Mouse (Mus musculus): ENCODE results near the gene Prkcb. TPM values are rescaled to one million over a fixed set of nuclear protein-coding genes. Genes with fewer than 3 reads are reported as not detected.

Prkcb gene
- polyA plus RNA-seq, 1 experiment from 2014 or later = 111 TPM

DNA sequence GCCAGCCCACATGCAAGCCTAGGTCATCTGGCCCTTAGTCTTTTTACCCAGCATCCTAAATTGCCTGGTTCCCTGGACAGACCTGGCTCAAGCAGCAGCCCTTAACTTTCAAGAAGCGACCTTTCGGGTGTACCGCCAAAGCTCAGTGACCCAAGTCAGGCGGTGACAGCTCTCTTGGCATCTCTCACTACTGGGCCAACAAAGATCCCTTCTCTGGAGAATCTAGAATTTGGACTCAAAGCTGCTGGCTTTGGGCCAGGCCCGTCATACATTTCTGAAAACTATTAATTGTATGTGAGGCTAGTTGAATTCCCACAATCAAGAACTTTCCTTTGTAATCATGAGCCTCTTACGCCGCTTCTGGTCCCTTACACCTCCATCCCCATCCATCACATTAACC is 147.0 kb downstream of the Prkcb start:
- no peak for DNase-seq
- Histone ChIP-seq H3K9ac (replicated peaks; ENCODE audit: low read length) (no peak overlapping the region), H3K4me3 (replicated peaks; ENCODE audit: low read depth, low read length) (no peak overlapping the region), H3K4me1 (ENCODE audit: control insufficient read depth, insufficient read depth, low read length) (no peaks in the 10 kb centered on the region), H3K27ac (replicated peaks; ENCODE audit: low read depth, low read length) (no peak overlapping the region), H3K36me3 (ENCODE audit: control insufficient read depth, insufficient read depth, low read length) (no peaks in the 10 kb centered on the region), H3K9me3 (ENCODE audit: control insufficient read depth, low read length) (no peaks in the 10 kb centered on the region), H3K27me3 (ENCODE audit: control insufficient read depth, insufficient read depth, low read length) (no peaks in the 10 kb centered on the region), H3K4me2 (ENCODE audit: low read length) (no peak overlapping the region)
- WGBS = 95% methylated on average over 7 of the region's 7 CpGs
- ATAC-seq (ENCODE audit: low FRiP score, low TSS enrichment) = no peak

DNA sequence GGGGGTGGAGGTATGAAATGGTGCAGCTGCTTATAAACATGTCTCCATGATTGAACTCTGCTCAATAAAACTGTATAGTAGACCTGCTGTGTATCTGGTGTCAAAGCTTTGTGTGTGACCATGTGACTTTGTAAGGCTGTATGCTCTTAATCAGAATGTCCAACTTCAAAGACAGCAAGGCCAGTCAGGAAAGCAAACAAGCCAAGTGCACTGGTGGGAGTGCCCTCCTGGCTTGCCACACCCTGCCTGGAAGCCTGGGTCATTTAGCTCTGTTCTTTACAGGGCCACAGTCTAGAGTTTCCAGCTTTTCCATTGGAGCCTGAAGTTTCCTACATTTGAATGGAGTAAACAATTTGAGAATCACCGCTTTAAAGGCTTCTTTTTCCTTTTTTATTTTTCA is 148.8 kb downstream of the Prkcb start:
- DNase-seq (no peak), ATAC-seq (ENCODE audit: low FRiP score, low TSS enrichment) (no peak)
- no peaks in the 10 kb centered on the region for H3K27me3 ChIP-seq (ENCODE audit: control insufficient read depth, insufficient read depth, low read length)
- WGBS = 92% methylated on average over 1 of the region's 1 CpGs
- H3K4me3 ChIP-seq (replicated peaks; ENCODE audit: low read depth, low read length) = no peak overlapping the region
- H3K4me2 ChIP-seq (ENCODE audit: low read length) = no peak overlapping the region
- H3K36me3 ChIP-seq (ENCODE audit: control insufficient read depth, insufficient read depth, low read length) = no peaks in the 10 kb centered on the region
- H3K4me1 ChIP-seq (ENCODE audit: control insufficient read depth, insufficient read depth, low read length) = no peaks in the 10 kb centered on the region
- H3K9ac ChIP-seq (replicated peaks; ENCODE audit: low read length) = no peak overlapping the region
- H3K27ac ChIP-seq (replicated peaks; ENCODE audit: low read depth, low read length) = no peak overlapping the region
- no peaks in the 10 kb centered on the region for H3K9me3 ChIP-seq (ENCODE audit: control insufficient read depth, low read length)

DNA sequence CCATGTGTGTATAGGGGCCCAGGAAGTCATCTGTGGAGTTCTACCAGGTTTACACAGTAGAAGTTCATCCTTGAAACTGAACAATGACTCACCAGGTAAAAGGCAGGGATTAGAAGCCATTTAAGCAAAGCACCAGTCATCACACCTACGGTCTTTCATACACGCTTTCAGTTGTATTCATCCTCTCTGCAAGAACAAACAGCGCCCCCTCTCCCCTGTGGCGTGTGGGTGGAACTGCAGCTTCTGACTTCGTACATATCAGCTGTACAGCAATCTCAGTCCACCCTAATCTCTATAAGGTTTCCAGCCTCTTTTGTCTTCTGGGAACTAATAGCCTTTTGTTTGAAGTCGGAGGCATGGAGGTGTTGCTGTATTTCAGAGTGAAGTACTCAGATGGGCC is 156.5 kb downstream of the Prkcb start:
- no peak overlapping the region for H3K4me2 ChIP-seq (ENCODE audit: low read length)
- H3K36me3 ChIP-seq (ENCODE audit: control insufficient read depth, insufficient read depth, low read length) = no peaks in the 10 kb centered on the region
- no peaks in the 10 kb centered on the region for H3K27me3 ChIP-seq (ENCODE audit: control insufficient read depth, insufficient read depth, low read length)
- H3K9ac ChIP-seq (replicated peaks; ENCODE audit: low read length) = no peak overlapping the region
- H3K9me3 ChIP-seq (ENCODE audit: control insufficient read depth, low read length) = no peaks in the 10 kb centered on the region
- DNase-seq (peak; percentile 61), ATAC-seq (ENCODE audit: low FRiP score, low TSS enrichment) (no peak)
- H3K27ac ChIP-seq (replicated peaks; ENCODE audit: low read depth, low read length) = no peak overlapping the region
- H3K4me1 ChIP-seq (ENCODE audit: control insufficient read depth, insufficient read depth, low read length) = no peaks in the 10 kb centered on the region
- H3K4me3 ChIP-seq (replicated peaks; ENCODE audit: low read depth, low read length) = no peak overlapping the region
- 64% methylated on average over 6 of the region's 6 CpGs for WGBS

DNA sequence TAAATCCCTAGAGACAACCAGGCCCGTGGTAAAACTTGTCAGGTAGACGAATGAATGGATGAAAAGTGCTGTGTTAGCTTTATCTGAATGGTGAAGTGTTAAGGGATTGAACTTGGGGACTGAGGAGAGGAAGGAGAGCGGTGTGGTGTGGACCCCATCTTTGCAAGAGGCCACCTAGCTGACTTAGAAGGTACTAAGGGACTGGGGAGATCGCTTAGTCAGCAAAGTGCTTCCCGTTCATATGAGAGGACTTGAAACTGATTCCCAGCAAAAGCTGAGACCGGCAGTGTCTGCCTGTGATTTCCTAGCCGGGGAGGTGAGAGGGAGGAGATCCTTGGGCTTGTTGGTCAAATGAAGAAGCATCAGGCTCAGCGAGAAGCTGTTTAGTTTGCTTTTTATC is 164.1 kb downstream of the Prkcb start:
- Histone ChIP-seq H3K9me3 (ENCODE audit: control insufficient read depth, low read length) (no peaks in the 10 kb centered on the region), H3K27ac (replicated peaks; ENCODE audit: low read depth, low read length) (no peak overlapping the region), H3K9ac (replicated peaks; ENCODE audit: low read length) (no peak overlapping the region), H3K4me3 (replicated peaks; ENCODE audit: low read depth, low read length) (no peak overlapping the region), H3K36me3 (ENCODE audit: control insufficient read depth, insufficient read depth, low read length) (no peaks in the 10 kb centered on the region), H3K4me2 (ENCODE audit: low read length) (no peak overlapping the region), H3K4me1 (ENCODE audit: control insufficient read depth, insufficient read depth, low read length) (no peaks in the 10 kb centered on the region), H3K27me3 (ENCODE audit: control insufficient read depth, insufficient read depth, low read length) (no peaks in the 10 kb centered on the region)
- DNase-seq = no peak
- no peak for ATAC-seq (ENCODE audit: low FRiP score, low TSS enrichment)
- WGBS = 78% methylated on average over 8 of the region's 8 CpGs

DNA sequence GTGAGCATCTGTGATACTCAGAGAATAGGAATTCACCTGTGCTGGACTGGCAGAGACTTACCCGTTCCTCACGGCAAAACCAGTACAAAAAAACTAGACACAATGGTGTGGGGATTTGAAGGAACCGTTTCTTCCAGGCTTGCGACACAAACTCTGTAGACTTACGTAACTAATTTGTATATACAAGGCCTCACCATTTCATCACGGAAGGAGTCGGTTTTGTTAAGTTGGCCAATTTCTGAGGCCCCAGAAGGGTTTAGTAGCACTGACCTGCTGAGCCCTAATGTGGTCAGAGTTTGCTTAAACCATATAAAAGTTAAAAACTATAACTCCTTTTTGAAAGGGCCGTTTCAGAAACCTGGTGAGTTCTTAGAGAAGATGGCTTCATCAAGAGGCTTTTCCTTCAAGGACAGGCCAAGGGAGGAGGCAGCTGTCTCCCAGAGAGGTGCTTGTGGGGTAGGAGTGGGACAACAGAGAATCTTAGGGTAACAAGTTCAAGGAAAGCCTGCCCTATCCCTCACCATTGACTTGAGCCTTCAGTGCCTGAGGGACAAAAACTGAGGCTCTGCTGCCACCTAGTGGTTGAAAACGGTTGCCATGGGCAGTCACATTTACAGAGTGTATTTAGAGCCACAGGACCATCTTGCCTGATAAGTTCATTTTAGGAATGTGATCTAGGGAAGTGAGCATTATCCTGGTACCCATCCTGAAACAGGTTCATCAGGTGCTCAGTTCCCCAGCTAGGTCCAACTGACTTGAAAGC is 170.8 kb downstream of the Prkcb start:
- no peak overlapping the region for H3K27ac ChIP-seq (replicated peaks; ENCODE audit: low read depth, low read length)
- H3K9ac ChIP-seq (replicated peaks; ENCODE audit: low read length) = no peak overlapping the region
- H3K27me3 ChIP-seq (ENCODE audit: control insufficient read depth, insufficient read depth, low read length) = no peaks in the 10 kb centered on the region
- H3K4me1 ChIP-seq (ENCODE audit: control insufficient read depth, insufficient read depth, low read length) = no peaks in the 10 kb centered on the region
- ATAC-seq (ENCODE audit: low FRiP score, low TSS enrichment) = peak; percentile 60; the same call in 1 of the 2 replicates
- peak; percentile 95 for DNase-seq
- H3K4me2 ChIP-seq (ENCODE audit: low read length) = no peak overlapping the region
- H3K4me3 ChIP-seq (replicated peaks; ENCODE audit: low read depth, low read length) = no peak overlapping the region
- 68% methylated on average over 9 of the region's 9 CpGs for WGBS
- no peaks in the 10 kb centered on the region for H3K9me3 ChIP-seq (ENCODE audit: control insufficient read depth, low read length)
- H3K36me3 ChIP-seq (ENCODE audit: control insufficient read depth, insufficient read depth, low read length) = no peaks in the 10 kb centered on the region

DNA sequence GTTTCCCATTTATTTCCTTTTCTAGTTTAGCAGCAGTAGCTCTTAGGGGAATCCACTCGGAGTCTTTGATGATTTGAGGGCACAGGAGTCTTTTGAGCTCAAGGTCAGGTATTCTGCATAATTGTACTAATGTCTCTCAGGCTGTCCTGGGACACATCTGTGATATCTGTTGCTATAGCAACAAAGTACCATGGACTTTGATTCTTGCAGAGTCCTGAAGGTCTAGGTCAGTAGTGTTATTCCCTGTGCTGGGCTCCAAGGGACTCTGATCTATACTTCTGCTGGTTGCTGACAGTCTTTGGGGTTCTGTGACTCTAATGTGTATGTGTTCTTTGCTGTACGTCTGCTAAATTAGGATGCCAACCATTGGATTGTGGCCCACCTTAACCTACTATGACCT is 171.5 kb downstream of the Prkcb start:
- Histone ChIP-seq H3K36me3 (ENCODE audit: control insufficient read depth, insufficient read depth, low read length) (no peaks in the 10 kb centered on the region), H3K4me1 (ENCODE audit: control insufficient read depth, insufficient read depth, low read length) (no peaks in the 10 kb centered on the region), H3K4me3 (replicated peaks; ENCODE audit: low read depth, low read length) (no peak overlapping the region), H3K4me2 (ENCODE audit: low read length) (no peak overlapping the region), H3K27me3 (ENCODE audit: control insufficient read depth, insufficient read depth, low read length) (no peaks in the 10 kb centered on the region), H3K27ac (replicated peaks; ENCODE audit: low read depth, low read length) (no peak overlapping the region), H3K9ac (replicated peaks; ENCODE audit: low read length) (no peak overlapping the region), H3K9me3 (ENCODE audit: control insufficient read depth, low read length) (no peaks in the 10 kb centered on the region)
- DNase-seq = no peak
- no peak for ATAC-seq (ENCODE audit: low FRiP score, low TSS enrichment)
- 52% methylated on average over 2 of the region's 2 CpGs for WGBS

DNA sequence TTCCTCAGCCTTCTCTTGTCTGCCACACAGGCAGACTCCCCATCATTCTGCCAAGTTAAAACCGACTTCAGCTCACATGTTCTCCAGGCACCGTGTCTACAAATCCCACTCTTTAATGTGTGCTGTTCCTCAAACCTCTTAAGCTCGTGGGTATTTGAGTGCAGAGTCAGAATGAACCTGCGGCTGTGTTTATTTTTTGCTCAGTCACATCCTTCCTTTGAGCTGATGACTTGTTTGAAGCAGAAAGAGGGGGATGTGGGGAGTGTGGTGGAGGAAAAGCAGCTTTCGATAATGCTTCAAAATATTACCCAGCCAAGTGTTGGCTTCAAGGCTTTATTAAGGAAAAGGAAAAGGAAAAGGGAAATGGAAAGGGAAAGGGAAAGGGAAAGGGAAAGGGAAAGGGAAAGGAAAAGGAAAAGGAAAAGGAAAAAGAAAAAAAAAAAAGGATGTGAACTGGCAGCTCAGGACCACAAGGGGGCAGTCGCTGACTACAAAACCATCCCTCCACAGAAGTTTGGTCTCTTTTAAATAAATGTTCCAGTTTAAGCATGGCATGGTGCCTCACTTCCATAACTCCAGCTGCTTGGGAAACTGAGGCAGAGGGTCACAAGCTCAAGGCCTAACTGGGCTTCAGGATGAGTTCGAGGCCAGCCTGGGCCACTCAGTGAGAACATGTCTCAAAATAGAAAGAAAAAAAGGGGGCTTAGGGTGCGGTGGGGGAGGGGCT is 177.4 kb downstream of the Prkcb start:
- Histone ChIP-seq H3K9me3 (ENCODE audit: control insufficient read depth, low read length) (no peaks in the 10 kb centered on the region), H3K9ac (replicated peaks; ENCODE audit: low read length) (no peak overlapping the region), H3K27me3 (ENCODE audit: control insufficient read depth, insufficient read depth, low read length) (no peaks in the 10 kb centered on the region), H3K4me3 (replicated peaks; ENCODE audit: low read depth, low read length) (no peak overlapping the region), H3K4me2 (ENCODE audit: low read length) (no peak overlapping the region), H3K36me3 (ENCODE audit: control insufficient read depth, insufficient read depth, low read length) (no peaks in the 10 kb centered on the region), H3K27ac (replicated peaks; ENCODE audit: low read depth, low read length) (no peak overlapping the region), H3K4me1 (ENCODE audit: control insufficient read depth, insufficient read depth, low read length) (no peaks in the 10 kb centered on the region)
- ATAC-seq (ENCODE audit: low FRiP score, low TSS enrichment) (no peak), DNase-seq (peak; percentile 78)
- WGBS = 54% methylated on average over 8 of the region's 8 CpGs

DNA sequence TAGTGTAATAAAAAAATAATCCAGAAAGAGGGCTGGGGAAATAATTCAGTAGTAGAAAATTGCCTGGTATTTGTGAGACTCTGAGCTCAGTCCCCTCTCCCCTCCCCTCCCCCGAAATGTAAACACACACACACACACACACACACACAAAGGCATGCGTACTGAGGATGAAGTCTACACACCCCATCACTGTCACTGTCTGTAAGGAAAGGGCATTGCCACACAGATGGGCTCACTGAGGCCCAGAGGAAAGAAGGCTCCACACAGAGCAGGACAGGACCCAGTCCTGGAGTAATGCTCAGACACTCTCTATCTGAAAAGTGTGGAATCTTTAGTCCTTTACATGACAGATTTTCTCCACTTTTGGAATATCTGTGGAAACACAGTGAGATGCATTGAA is 178.2 kb downstream of the Prkcb start:
- no peaks in the 10 kb centered on the region for H3K36me3 ChIP-seq (ENCODE audit: control insufficient read depth, insufficient read depth, low read length)
- no peak overlapping the region for H3K9ac ChIP-seq (replicated peaks; ENCODE audit: low read length)
- ATAC-seq (ENCODE audit: low FRiP score, low TSS enrichment) (no peak), DNase-seq (no peak)
- 87% methylated on average over 2 of the region's 2 CpGs for WGBS
- H3K4me1 ChIP-seq (ENCODE audit: control insufficient read depth, insufficient read depth, low read length) = no peaks in the 10 kb centered on the region
- H3K9me3 ChIP-seq (ENCODE audit: control insufficient read depth, low read length) = no peaks in the 10 kb centered on the region
- H3K4me3 ChIP-seq (replicated peaks; ENCODE audit: low read depth, low read length) = no peak overlapping the region
- no peak overlapping the region for H3K27ac ChIP-seq (replicated peaks; ENCODE audit: low read depth, low read length)
- H3K4me2 ChIP-seq (ENCODE audit: low read length) = no peak overlapping the region
- no peaks in the 10 kb centered on the region for H3K27me3 ChIP-seq (ENCODE audit: control insufficient read depth, insufficient read depth, low read length)

DNA sequence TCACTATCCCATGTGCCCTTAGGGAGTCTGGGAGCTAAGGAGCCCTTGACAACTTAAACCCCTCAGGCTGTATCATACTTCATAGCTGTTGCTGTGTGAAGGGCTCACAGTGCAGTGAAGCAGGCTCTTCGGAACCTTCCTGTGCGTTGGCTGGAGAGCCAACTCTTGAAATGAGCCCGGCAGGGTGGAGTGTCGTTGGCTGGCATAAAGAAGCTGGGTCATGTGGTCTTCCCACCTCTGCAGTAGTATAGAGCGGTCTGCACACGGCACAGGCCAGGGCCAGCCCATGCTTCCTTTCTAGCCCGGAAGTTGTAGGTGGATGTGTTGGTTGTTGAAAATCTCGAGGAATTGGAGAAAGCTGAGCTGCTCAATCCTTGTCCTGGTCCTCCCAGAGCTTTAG is 179.3 kb downstream of the Prkcb start:
- Histone ChIP-seq H3K9ac (replicated peaks; ENCODE audit: low read length) (no peak overlapping the region), H3K36me3 (ENCODE audit: control insufficient read depth, insufficient read depth, low read length) (no peaks in the 10 kb centered on the region), H3K4me1 (ENCODE audit: control insufficient read depth, insufficient read depth, low read length) (no peaks in the 10 kb centered on the region), H3K9me3 (ENCODE audit: control insufficient read depth, low read length) (no peaks in the 10 kb centered on the region), H3K4me3 (replicated peaks; ENCODE audit: low read depth, low read length) (no peak overlapping the region), H3K27me3 (ENCODE audit: control insufficient read depth, insufficient read depth, low read length) (no peaks in the 10 kb centered on the region), H3K4me2 (ENCODE audit: low read length) (no peak overlapping the region), H3K27ac (replicated peaks; ENCODE audit: low read depth, low read length) (no peak overlapping the region)
- WGBS = 74% methylated on average over 8 of the region's 8 CpGs
- ATAC-seq (ENCODE audit: low FRiP score, low TSS enrichment) = no peak
- DNase-seq = no peak
